ENCODE assay signal across 9 mouse cellular contexts in the genomic region with DNA sequence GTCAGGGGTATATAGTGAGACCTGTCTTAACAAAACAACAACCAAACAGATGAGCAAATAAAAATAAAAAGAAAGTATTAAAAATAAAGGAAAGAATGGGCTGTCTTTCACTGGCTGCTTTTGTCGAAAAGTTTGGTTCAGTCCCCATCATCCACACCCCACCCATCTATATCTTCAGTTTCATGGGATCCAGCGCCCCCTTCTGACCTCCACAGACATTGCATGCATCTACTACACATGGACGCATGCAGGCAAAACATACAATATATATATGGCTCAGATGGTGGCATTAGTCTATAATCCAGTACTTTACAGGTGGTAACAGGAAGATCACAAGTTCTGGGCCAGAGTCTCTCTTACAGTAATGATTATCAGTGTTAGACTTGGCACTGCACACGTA. TPM values are rescaled to one million over a fixed set of nuclear protein-coding genes. Genes with fewer than 3 reads are reported as not detected.
A peak's percentile ranks its signal among the peaks of the same experiment; 100 is the strongest.
DNase-seq lines count a peak whose midpoint lies in the region; ATAC-seq and TF ChIP-seq lines count a peak whose summit lies in the region.
"Had no signal": no experiment of that assay in that cellular context is flagged by ENCODE, and none has a peak within 500 bp of the region (broad histone marks: within the 10 kb centered on the region; RNA-seq: fewer than 3 reads in every experiment).

No protein-coding gene starts in this region.

- H3K4me1 ChIP-seq in cerebellum, adult 2 months (ENCODE audit: control insufficient read depth, insufficient read depth, low read length) = no peaks in the 10 kb centered on the region
- no peaks in the 10 kb centered on the region for H3K4me1 ChIP-seq in testis, adult 2 months (ENCODE audit: control insufficient read depth, insufficient read depth, low read length)
- no peaks in the 10 kb centered on the region for H3K4me1 ChIP-seq in stomach, postnatal 0 days (replicated peaks; ENCODE audit: control insufficient read depth, insufficient read depth)
- H3K4me1 ChIP-seq: lung, embryonic 15.5 days had no signal

- H3K27ac ChIP-seq in cerebellum, adult 2 months (ENCODE audit: insufficient read depth, low read length) = no peak overlapping the region
- no peak overlapping the region for H3K27ac ChIP-seq in testis, adult 2 months (ENCODE audit: control insufficient read depth, insufficient read depth, low read depth, low read length)
- no peak overlapping the region for H3K27ac ChIP-seq in stomach, postnatal 0 days (replicated peaks)
- H3K27ac ChIP-seq: lung, embryonic 15.5 days had no signal

- H3K9me3 ChIP-seq in stomach, postnatal 0 days (ENCODE audit: control insufficient read depth, low read length) = no peaks in the 10 kb centered on the region
- H3K9me3 ChIP-seq: lung, embryonic 15.5 days had no signal

- ATAC-seq in cerebellum, adult (ENCODE audit: insufficient number of reproducible peaks, low FRiP score, low TSS enrichment) = no peak
- ATAC-seq in stomach, postnatal 0 days (ENCODE audit: low FRiP score, low TSS enrichment) = no peak; the same call in 1 of the 2 replicates

- no peaks in the 10 kb centered on the region for H3K36me3 ChIP-seq in testis, adult 2 months (ENCODE audit: control insufficient read depth, insufficient read depth, low read length)
- H3K36me3 ChIP-seq in stomach, postnatal 0 days (ENCODE audit: control insufficient read depth, insufficient read depth, low read length) = no peaks in the 10 kb centered on the region
- H3K36me3 ChIP-seq: lung, embryonic 15.5 days had no signal

- peak; percentile 58 for TF ChIP-seq CTCF in cerebellum, adult 2 months (IDR thresholded peaks at IDR 0.05; ENCODE audit: borderline replicate concordance, insufficient read depth, low read depth, low read length)
- peak; percentile 40; the same call in 1 of the 2 replicates for TF ChIP-seq CTCF in testis, adult 2 months (IDR thresholded peaks at IDR 0.05; ENCODE audit: control insufficient read depth, insufficient read depth, insufficient replicate concordance, low read depth, low read length)
- peak; percentile 72 for TF ChIP-seq CTCF in stomach, postnatal 0 days (IDR thresholded peaks at IDR 0.05; ENCODE audit: low read depth)

- H3K27me3 ChIP-seq in cerebellum, adult 2 months (ENCODE audit: control insufficient read depth, insufficient read depth, low read length) = no peaks in the 10 kb centered on the region
- H3K27me3 ChIP-seq in testis, adult 2 months (ENCODE audit: control insufficient read depth, insufficient read depth, low read length) = no peaks in the 10 kb centered on the region
- no peaks in the 10 kb centered on the region for H3K27me3 ChIP-seq in stomach, postnatal 0 days (ENCODE audit: control insufficient read depth, insufficient read depth, low read length)
- H3K27me3 ChIP-seq: lung, embryonic 15.5 days had no signal

- WGBS in cerebellum, adult 2 months = 44% methylated on average over 4 of the region's 4 CpGs
- 49% methylated on average over 4 of the region's 4 CpGs for WGBS in stomach, postnatal 0 days

- TF ChIP-seq POLR2A in cerebellum, adult 2 months (IDR thresholded peaks at IDR 0.05; ENCODE audit: borderline replicate concordance, insufficient read depth, low read length) = no peak
- TF ChIP-seq POLR2A in testis, adult 2 months (IDR thresholded peaks at IDR 0.05; ENCODE audit: control insufficient read depth, low read depth, low read length) = no peak

- DNase-seq in cerebellum, adult 2 months = peak in 1 of 2 experiments; percentile 50
- no peak for DNase-seq in testis, postnatal 14 days (ENCODE audit: low spot score)
- peak; percentile 36 to 45 for DNase-seq in lung, adult 18-20 months
- no peak for DNase-seq in stomach, postnatal 0 days (ENCODE audit: low spot score)
- no peak for DNase-seq in ovary, postnatal 36 days (ENCODE audit: low spot score)
- no peak for DNase-seq in adipocyte (ENCODE audit: low spot score)

- H3K4me3 ChIP-seq in cerebellum, adult 2 months (replicated peaks; ENCODE audit: insufficient read depth, low read depth, low read length) = no peak overlapping the region
- H3K4me3 ChIP-seq in testis, adult 2 months (ENCODE audit: control insufficient read depth, low read depth, low read length) = no peak overlapping the region
- no peak overlapping the region for H3K4me3 ChIP-seq in stomach, postnatal 0 days (ENCODE audit: low read depth, low read length)
- H3K4me3 ChIP-seq: lung, embryonic 15.5 days had no signal

- H3K4me2 ChIP-seq in stomach, postnatal 0 days (replicated peaks; ENCODE audit: low read depth) = no peak overlapping the region
- H3K4me2 ChIP-seq: lung, embryonic 15.5 days had no signal

- H3K9ac ChIP-seq in stomach, postnatal 0 days (ENCODE audit: low read length) = no peak overlapping the region
- H3K9ac ChIP-seq: lung, embryonic 15.5 days had no signal

- TF ChIP-seq EP300 in stomach, postnatal 0 days (optimal IDR thresholded peaks at IDR 0.05) = no peak

RNA-seq across cellular contexts. Expression of a gene that starts 6.4 kb away (rescaled TPM):
- 40.5 and 42.9 TPM in 2 replicates for polyA plus RNA-seq in cerebellum, adult 2 months (2012; rRNA removed)
- 31.3 and 38.5 TPM in 2 replicates for polyA plus RNA-seq in testis, adult 2 months (2012; rRNA removed)
- 1.7 and 2.2 TPM in 2 replicates for polyA plus RNA-seq in stomach, postnatal 0 days (2015; fragmentation: Nextera tagmentation; extraction: Ambion mirVana)

RNA-seq across cellular contexts. Expression of a gene that starts 11.7 kb away (rescaled TPM):
- 1.3 and 2.0 TPM in 2 replicates for polyA plus RNA-seq in cerebellum, adult 2 months (2012; rRNA removed)
- polyA plus RNA-seq in testis, adult 2 months (2012; rRNA removed) = 0.81 and 0.82 TPM in 2 replicates
- 5.0 and 5.3 TPM in 2 replicates for polyA plus RNA-seq in stomach, postnatal 0 days (2015; fragmentation: Nextera tagmentation; extraction: Ambion mirVana)

RNA-seq across cellular contexts. Expression of a gene that starts 20.0 kb away (rescaled TPM):
- polyA plus RNA-seq in cerebellum, adult 2 months (2012; rRNA removed) = 31.8 and 34.9 TPM in 2 replicates
- 7.5 and 7.9 TPM in 2 replicates for polyA plus RNA-seq in testis, adult 2 months (2012; rRNA removed)
- 9.6 and 10.1 TPM in 2 replicates for polyA plus RNA-seq in stomach, postnatal 0 days (2015; fragmentation: Nextera tagmentation; extraction: Ambion mirVana)

RNA-seq across cellular contexts. Expression of a gene that starts 20.1 kb away (rescaled TPM):
- polyA plus RNA-seq in cerebellum, adult 2 months (2012; rRNA removed) = 134 and 139 TPM in 2 replicates
- polyA plus RNA-seq in testis, adult 2 months (2012; rRNA removed) = 41.4 and 43.3 TPM in 2 replicates
- 39.5 and 42.9 TPM in 2 replicates for polyA plus RNA-seq in stomach, postnatal 0 days (2015; fragmentation: Nextera tagmentation; extraction: Ambion mirVana)

RNA-seq across cellular contexts. Expression of a gene that starts 29.6 kb away (rescaled TPM):
- 1.0 and 1.2 TPM in 2 replicates for polyA plus RNA-seq in cerebellum, adult 2 months (2012; rRNA removed)
- 8.6 and 10.4 TPM in 2 replicates for polyA plus RNA-seq in testis, adult 2 months (2012; rRNA removed)
- 0.70 and 1.0 TPM in 2 replicates for polyA plus RNA-seq in stomach, postnatal 0 days (2015; fragmentation: Nextera tagmentation; extraction: Ambion mirVana)

Comparison
In these comparisons a context has a peak if more than half of its experiments do, and no peak if none do; other contexts are left out.
1. DNase-seq: peak in lung, adult 18-20 months (2 of 2); none in testis, postnatal 14 days (single experiment), stomach, postnatal 0 days (single experiment), ovary, postnatal 36 days (single experiment) and adipocyte (single experiment).
2. RNA of a gene that starts 6.4 kb away (polyA plus RNA-seq): 40.5 to 42.9 TPM in cerebellum, adult 2 months and 31.3 to 38.5 TPM in testis, adult 2 months; 1.7 to 2.2 TPM in stomach, postnatal 0 days; every median in the first group is over 10 times any median in the second.
3. Peak in every context shown above with its lines, with median percentiles within 50 percentile points of each other: CTCF ChIP-seq.